Mouse (Mus musculus) stomach, postnatal 0 days (tissue): ENCODE measurements at regions not wholly inside any gene's neighbourhood (a gene's known extent, or its start where the extent isn't known, plus 50 kb on each side); places are given as distances from the start of the nearest gene placed in this dataset.

Source experiments
- CTCF ChIP-seq: IDR thresholded peaks from 2 replicates; pipeline ENCODE4 v1.5.1; 2016; ENCODE audit warnings: antibody characterized with exemption, low read depth, mild to moderate bottlenecking, moderate library complexity
- EP300 ChIP-seq: optimal IDR thresholded peaks from 2 replicates; pipeline ENCODE3; 2016; ENCODE audit warnings: antibody characterized with exemption

- no peak for TF ChIP-seq CTCF
- TF ChIP-seq EP300, result no peak
Measured at GRCm38 (mm10) chr9:14089791-14090256, 185.0 kb upstream of the Sesn3 start.
